Mouse (Mus musculus): ENCODE measurements around the gene Fbxo31. TPM values are rescaled to one million over a fixed set of nuclear protein-coding genes. Genes with fewer than 3 reads are reported as not detected.

Gene Fbxo31
- polyA plus RNA-seq, 1 experiment from 2014 or later = 35.9 TPM

GRCm38 (mm10) chr8:121550056-121550455 lies 28.6 kb downstream of the Fbxo31 start:
- Histone ChIP-seq H3K4me1 (replicated peaks; ENCODE audit: control insufficient read depth, insufficient read depth, low read length) (no peaks in the 10 kb centered on the region; the same call in 1 of the 2 replicates), H3K4me3 (replicated peaks; ENCODE audit: low read length) (no peak overlapping the region), H3K27ac (ENCODE audit: low read length) (no peak overlapping the region), H3K27me3 (replicated peaks; ENCODE audit: control insufficient read depth, insufficient read depth, low read length) (no peaks in the 10 kb centered on the region), H3K36me3 (ENCODE audit: control insufficient read depth, insufficient read depth) (peaks cover 23% of the 10 kb centered on the region), H3K4me2 (ENCODE audit: low read length) (no peak overlapping the region), H3K9me3 (ENCODE audit: control insufficient read depth, low read length) (no peaks in the 10 kb centered on the region), H3K9ac (replicated peaks; ENCODE audit: low read depth, low read length) (no peak overlapping the region)
- WGBS = 86% methylated on average over 6 of the region's 6 CpGs
- no peak for ATAC-seq

GRCm38 (mm10) chr8:121547132-121547531 lies 31.5 kb downstream of the Fbxo31 start:
- Histone ChIP-seq H3K36me3 (ENCODE audit: control insufficient read depth, insufficient read depth) (peaks cover 14% of the 10 kb centered on the region), H3K27me3 (replicated peaks; ENCODE audit: control insufficient read depth, insufficient read depth, low read length) (no peaks in the 10 kb centered on the region), H3K4me2 (ENCODE audit: low read length) (no peak overlapping the region), H3K9ac (replicated peaks; ENCODE audit: low read depth, low read length) (no peak overlapping the region), H3K9me3 (ENCODE audit: control insufficient read depth, low read length) (no peaks in the 10 kb centered on the region), H3K27ac (ENCODE audit: low read length) (no peak overlapping the region), H3K4me1 (replicated peaks; ENCODE audit: control insufficient read depth, insufficient read depth, low read length) (no peaks in the 10 kb centered on the region; the same call in 1 of the 2 replicates), H3K4me3 (replicated peaks; ENCODE audit: low read length) (no peak overlapping the region)
- peak; percentile 65 for ATAC-seq
- WGBS = 4% methylated on average over 7 of the region's 7 CpGs

- no peak for ATAC-seq
- Histone ChIP-seq H3K4me2 (ENCODE audit: low read length) (no peak overlapping the region), H3K27me3 (replicated peaks; ENCODE audit: control insufficient read depth, insufficient read depth, low read length) (no peaks in the 10 kb centered on the region), H3K36me3 (ENCODE audit: control insufficient read depth, insufficient read depth) (no peaks in the 10 kb centered on the region), H3K4me3 (replicated peaks; ENCODE audit: low read length) (no peak overlapping the region), H3K9me3 (ENCODE audit: control insufficient read depth, low read length) (no peaks in the 10 kb centered on the region), H3K27ac (ENCODE audit: low read length) (no peak overlapping the region), H3K9ac (replicated peaks; ENCODE audit: low read depth, low read length) (no peak overlapping the region), H3K4me1 (replicated peaks; ENCODE audit: control insufficient read depth, insufficient read depth, low read length) (no peaks in the 10 kb centered on the region; the same call in 1 of the 2 replicates)
- WGBS = 86% methylated on average over 11 of the region's 11 CpGs
Measured at GRCm38 (mm10) chr8:121544936-121545335, 33.7 kb downstream of the Fbxo31 start.

- Histone ChIP-seq H3K27ac (ENCODE audit: low read length) (no peak within 1 kb of the TSS), H3K36me3 (ENCODE audit: control insufficient read depth, insufficient read depth) (no peaks in the 10 kb centered on the region), H3K9me3 (ENCODE audit: control insufficient read depth, low read length) (no peaks in the 10 kb centered on the region), H3K9ac (replicated peaks; ENCODE audit: low read depth, low read length) (no peak within 1 kb of the TSS), H3K4me1 (replicated peaks; ENCODE audit: control insufficient read depth, insufficient read depth, low read length) (no peaks in the 10 kb centered on the region; the same call in 1 of the 2 replicates), H3K27me3 (replicated peaks; ENCODE audit: control insufficient read depth, insufficient read depth, low read length) (no peaks in the 10 kb centered on the region), H3K4me2 (ENCODE audit: low read length) (no peak within 1 kb of the TSS), H3K4me3 (replicated peaks; ENCODE audit: low read length) (no peak within 1 kb of the TSS)
- ATAC-seq = no peak
- 85% methylated on average over 12 of the region's 12 CpGs for WGBS
Measured at GRCm38 (mm10) chr8:121544276-121544785, 34.3 kb downstream of the Fbxo31 start, which contains the start of gene 1700018B08Rik. Gene 1700018B08Rik, minus strand, starts transcription at chr8:121544320.

- Histone ChIP-seq H3K4me3 (replicated peaks; ENCODE audit: low read length) (no peak overlapping the region), H3K9ac (replicated peaks; ENCODE audit: low read depth, low read length) (no peak overlapping the region), H3K27me3 (replicated peaks; ENCODE audit: control insufficient read depth, insufficient read depth, low read length) (no peaks in the 10 kb centered on the region), H3K9me3 (ENCODE audit: control insufficient read depth, low read length) (no peaks in the 10 kb centered on the region), H3K36me3 (ENCODE audit: control insufficient read depth, insufficient read depth) (no peaks in the 10 kb centered on the region), H3K27ac (ENCODE audit: low read length) (no peak overlapping the region), H3K4me1 (replicated peaks; ENCODE audit: control insufficient read depth, insufficient read depth, low read length) (no peaks in the 10 kb centered on the region; the same call in 1 of the 2 replicates), H3K4me2 (ENCODE audit: low read length) (no peak overlapping the region)
- 63% methylated on average over 13 of the region's 13 CpGs for WGBS
- no peak for ATAC-seq
Measured at GRCm38 (mm10) chr8:121542901-121543300, 35.7 kb downstream of the Fbxo31 start.

- Histone ChIP-seq H3K27ac (ENCODE audit: low read length) (no peak overlapping the region), H3K4me2 (ENCODE audit: low read length) (no peak overlapping the region), H3K27me3 (replicated peaks; ENCODE audit: control insufficient read depth, insufficient read depth, low read length) (no peaks in the 10 kb centered on the region), H3K9me3 (ENCODE audit: control insufficient read depth, low read length) (no peaks in the 10 kb centered on the region), H3K4me1 (replicated peaks; ENCODE audit: control insufficient read depth, insufficient read depth, low read length) (no peaks in the 10 kb centered on the region), H3K36me3 (ENCODE audit: control insufficient read depth, insufficient read depth) (no peaks in the 10 kb centered on the region), H3K4me3 (replicated peaks; ENCODE audit: low read length) (no peak overlapping the region), H3K9ac (replicated peaks; ENCODE audit: low read depth, low read length) (no peak overlapping the region)
- 77% methylated on average over 19 of the region's 19 CpGs for WGBS
- no peak for ATAC-seq
Measured at GRCm38 (mm10) chr8:121541862-121542261, 36.7 kb downstream of the Fbxo31 start.

- 41% methylated on average over 5 of the region's 5 CpGs for WGBS
- no peak overlapping the region for H3K27ac ChIP-seq (ENCODE audit: low read length)
- H3K4me2 ChIP-seq (ENCODE audit: low read length) = no peak overlapping the region
- ATAC-seq = no peak
- no peak overlapping the region for H3K4me3 ChIP-seq (replicated peaks; ENCODE audit: low read length)
- no peaks in the 10 kb centered on the region for H3K27me3 ChIP-seq (replicated peaks; ENCODE audit: control insufficient read depth, insufficient read depth, low read length)
- H3K36me3 ChIP-seq (ENCODE audit: control insufficient read depth, insufficient read depth) = no peaks in the 10 kb centered on the region
- H3K4me1 ChIP-seq (replicated peaks; ENCODE audit: control insufficient read depth, insufficient read depth, low read length) = no peaks in the 10 kb centered on the region
- H3K9ac ChIP-seq (replicated peaks; ENCODE audit: low read depth, low read length) = no peak overlapping the region
- no peaks in the 10 kb centered on the region for H3K9me3 ChIP-seq (ENCODE audit: control insufficient read depth, low read length)
Measured at GRCm38 (mm10) chr8:121532381-121532780, 46.2 kb downstream of the Fbxo31 start.

GRCm38 (mm10) chr8:121530639-121531038 lies 48.0 kb downstream of the Fbxo31 start:
- H3K27ac ChIP-seq (ENCODE audit: low read length) = no peak overlapping the region
- H3K9me3 ChIP-seq (ENCODE audit: control insufficient read depth, low read length) = no peaks in the 10 kb centered on the region
- no peak overlapping the region for H3K9ac ChIP-seq (replicated peaks; ENCODE audit: low read depth, low read length)
- no peak for ATAC-seq
- H3K4me2 ChIP-seq (ENCODE audit: low read length) = no peak overlapping the region
- H3K4me3 ChIP-seq (replicated peaks; ENCODE audit: low read length) = no peak overlapping the region
- no peaks in the 10 kb centered on the region for H3K36me3 ChIP-seq (ENCODE audit: control insufficient read depth, insufficient read depth)
- H3K4me1 ChIP-seq (replicated peaks; ENCODE audit: control insufficient read depth, insufficient read depth, low read length) = no peaks in the 10 kb centered on the region
- WGBS = 86% methylated on average over 10 of the region's 10 CpGs
- no peaks in the 10 kb centered on the region for H3K27me3 ChIP-seq (replicated peaks; ENCODE audit: control insufficient read depth, insufficient read depth, low read length)

GRCm38 (mm10) chr8:121528790-121529189 lies 49.8 kb downstream of the Fbxo31 start:
- H3K9ac ChIP-seq (replicated peaks; ENCODE audit: low read depth, low read length) = no peak overlapping the region
- H3K36me3 ChIP-seq (ENCODE audit: control insufficient read depth, insufficient read depth) = no peaks in the 10 kb centered on the region
- no peak overlapping the region for H3K4me2 ChIP-seq (ENCODE audit: low read length)
- no peaks in the 10 kb centered on the region for H3K27me3 ChIP-seq (replicated peaks; ENCODE audit: control insufficient read depth, insufficient read depth, low read length)
- WGBS = 89% methylated on average over 15 of the region's 15 CpGs
- no peaks in the 10 kb centered on the region for H3K4me1 ChIP-seq (replicated peaks; ENCODE audit: control insufficient read depth, insufficient read depth, low read length)
- no peak for ATAC-seq
- no peak overlapping the region for H3K27ac ChIP-seq (ENCODE audit: low read length)
- no peak overlapping the region for H3K4me3 ChIP-seq (replicated peaks; ENCODE audit: low read length)
- no peaks in the 10 kb centered on the region for H3K9me3 ChIP-seq (ENCODE audit: control insufficient read depth, low read length)

GRCm38 (mm10) chr8:121527751-121528150 lies 50.9 kb downstream of the Fbxo31 start:
- ATAC-seq = no peak
- H3K4me2 ChIP-seq (ENCODE audit: low read length) = no peak overlapping the region
- H3K36me3 ChIP-seq (ENCODE audit: control insufficient read depth, insufficient read depth) = no peaks in the 10 kb centered on the region
- H3K9ac ChIP-seq (replicated peaks; ENCODE audit: low read depth, low read length) = no peak overlapping the region
- no peaks in the 10 kb centered on the region for H3K4me1 ChIP-seq (replicated peaks; ENCODE audit: control insufficient read depth, insufficient read depth, low read length)
- H3K9me3 ChIP-seq (ENCODE audit: control insufficient read depth, low read length) = no peaks in the 10 kb centered on the region
- H3K27ac ChIP-seq (ENCODE audit: low read length) = no peak overlapping the region
- 83% methylated on average over 9 of the region's 9 CpGs for WGBS
- H3K27me3 ChIP-seq (replicated peaks; ENCODE audit: control insufficient read depth, insufficient read depth, low read length) = no peaks in the 10 kb centered on the region
- H3K4me3 ChIP-seq (replicated peaks; ENCODE audit: low read length) = no peak overlapping the region
